Mouse (Mus musculus) embryonic facial prominence, embryonic 13.5 days (tissue): ENCODE measurements at regions not wholly inside any gene's neighbourhood (a gene's known extent, or its start where the extent isn't known, plus 50 kb on each side); places are given as distances from the start of the nearest gene placed in this dataset.
"Not testable (repeated sequence)": the region's sequence is repeated elsewhere in the genome, so short reads cannot be mapped to it uniquely, and the experiment has no call there.

Experiments used
- ATAC-seq: fragments of 200-750 bp; cut with Nextera tagmentation; 2 replicates; pipeline ENCODE4 v1.8.0; 2017; ENCODE audit warnings: low read depth; ENCODE audit not compliant: insufficient number of reproducible peaks, insufficient read depth, low FRiP score, low TSS enrichment
- H3K27ac ChIP-seq: fragments of 300-500 bp; sonication (generic); 2 replicates; pipeline ENCODE4 v1.5.1; 2015; ENCODE audit warnings: moderate library complexity, mild to moderate bottlenecking, inconsistent platforms
- H3K27me3 ChIP-seq: fragments of 300-500 bp; sonication (generic); 2 replicates; pipeline ENCODE4 v1.6.1; 2015; ENCODE audit warnings: mild to moderate bottlenecking, inconsistent platforms
- H3K36me3 ChIP-seq: fragments of 300-500 bp; sonication (generic); 2 replicates; pipeline ENCODE4 v1.6.1; 2015; ENCODE audit warnings: mild to moderate bottlenecking, inconsistent platforms
- H3K4me1 ChIP-seq: fragments of 300-500 bp; sonication (generic); 2 replicates; pipeline ENCODE4 v1.6.1; 2015; ENCODE audit warnings: inconsistent platforms
- H3K4me2 ChIP-seq: fragments of 300-500 bp; sonication (generic); 2 replicates; pipeline ENCODE4 v1.6.1; 2015; ENCODE audit warnings: moderate library complexity, mild to moderate bottlenecking, inconsistent platforms
- H3K4me3 ChIP-seq: fragments of 300-500 bp; sonication (generic); 2 replicates; pipeline ENCODE4 v1.5.1; 2015; ENCODE audit warnings: mild to moderate bottlenecking, inconsistent platforms
- H3K9ac ChIP-seq: fragments of 300-500 bp; sonication (generic); 2 replicates; pipeline ENCODE4 v1.6.1; 2015; ENCODE audit warnings: mild to moderate bottlenecking, inconsistent platforms
- H3K9me3 ChIP-seq: fragments of 300-500 bp; sonication (generic); 2 replicates; pipeline ENCODE4 v1.6.1; 2016; ENCODE audit warnings: inconsistent platforms
- WGBS: fragments of 180-500 bp; shearing (Covaris S2); methylation state at CpG from one replicate; pipeline ENCODE4 v1.1.7; 2015; ENCODE audit warnings: mixed read lengths; 5-methylcytosine and 5-hydroxymethylcytosine counted together

DNA sequence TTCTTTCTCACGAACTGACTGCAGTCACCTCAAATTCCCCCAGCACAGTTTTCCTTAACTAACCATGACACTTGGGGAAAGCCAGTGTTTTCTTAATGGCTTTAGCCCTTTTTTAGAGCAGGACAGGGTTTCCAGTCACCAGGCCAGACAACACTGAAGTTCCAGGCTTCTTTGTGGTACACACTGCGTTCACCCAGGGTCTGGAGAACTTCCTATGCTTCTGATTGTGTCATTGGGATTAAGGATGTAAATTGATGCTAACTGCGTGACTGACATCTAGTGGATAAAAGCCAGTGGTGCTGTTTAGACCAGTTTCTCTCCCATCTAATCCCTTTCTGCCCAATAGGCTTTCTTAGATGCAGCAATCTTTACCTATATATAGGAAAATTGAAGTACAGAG, 265.2 kb upstream of the Nr5a2 start:
- Histone ChIP-seq H3K4me1 (peaks cover 10% of the 10 kb centered on the region), H3K4me2 (no peak overlapping the region), H3K27me3 (peaks cover 11% of the 10 kb centered on the region; the same call in 1 of the 2 replicates), H3K36me3 (no peaks in the 10 kb centered on the region), H3K4me3 (no peak overlapping the region), H3K9ac (no peak overlapping the region), H3K27ac (no peak overlapping the region), H3K9me3 (no peaks in the 10 kb centered on the region)
- 27% methylated on average over 3 of the region's 3 CpGs for WGBS
- ATAC-seq: no peak

DNA sequence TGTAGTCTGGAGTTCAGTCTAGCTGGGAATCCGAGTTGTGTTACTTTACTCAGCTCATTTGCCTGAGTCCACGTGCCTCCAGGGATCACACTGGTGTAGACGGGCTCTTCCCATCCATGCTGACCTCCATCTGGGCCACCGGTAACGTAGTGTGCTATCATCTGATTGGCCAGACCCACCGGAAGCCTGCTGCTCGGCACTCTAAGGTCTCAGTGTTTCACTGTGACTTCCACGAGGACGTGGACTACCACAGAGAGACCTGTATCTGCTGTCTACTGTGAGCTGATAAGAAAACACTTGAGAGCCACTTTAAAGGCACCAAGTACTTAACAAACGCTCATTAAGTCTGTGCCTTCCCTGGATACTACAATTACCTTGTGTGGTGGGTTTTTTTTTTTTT, 262.8 kb upstream of the Nr5a2 start:
- Histone ChIP-seq H3K4me1 (peaks cover 10% of the 10 kb centered on the region), H3K9ac (no peak overlapping the region), H3K9me3 (no peaks in the 10 kb centered on the region), H3K4me3 (no peak overlapping the region), H3K27ac (no peak overlapping the region), H3K36me3 (no peaks in the 10 kb centered on the region), H3K27me3 (peaks cover 11% of the 10 kb centered on the region; the same call in 1 of the 2 replicates), H3K4me2 (no peak overlapping the region)
- ATAC-seq: no peak
- 55% methylated on average over 10 of the region's 10 CpGs for WGBS

DNA sequence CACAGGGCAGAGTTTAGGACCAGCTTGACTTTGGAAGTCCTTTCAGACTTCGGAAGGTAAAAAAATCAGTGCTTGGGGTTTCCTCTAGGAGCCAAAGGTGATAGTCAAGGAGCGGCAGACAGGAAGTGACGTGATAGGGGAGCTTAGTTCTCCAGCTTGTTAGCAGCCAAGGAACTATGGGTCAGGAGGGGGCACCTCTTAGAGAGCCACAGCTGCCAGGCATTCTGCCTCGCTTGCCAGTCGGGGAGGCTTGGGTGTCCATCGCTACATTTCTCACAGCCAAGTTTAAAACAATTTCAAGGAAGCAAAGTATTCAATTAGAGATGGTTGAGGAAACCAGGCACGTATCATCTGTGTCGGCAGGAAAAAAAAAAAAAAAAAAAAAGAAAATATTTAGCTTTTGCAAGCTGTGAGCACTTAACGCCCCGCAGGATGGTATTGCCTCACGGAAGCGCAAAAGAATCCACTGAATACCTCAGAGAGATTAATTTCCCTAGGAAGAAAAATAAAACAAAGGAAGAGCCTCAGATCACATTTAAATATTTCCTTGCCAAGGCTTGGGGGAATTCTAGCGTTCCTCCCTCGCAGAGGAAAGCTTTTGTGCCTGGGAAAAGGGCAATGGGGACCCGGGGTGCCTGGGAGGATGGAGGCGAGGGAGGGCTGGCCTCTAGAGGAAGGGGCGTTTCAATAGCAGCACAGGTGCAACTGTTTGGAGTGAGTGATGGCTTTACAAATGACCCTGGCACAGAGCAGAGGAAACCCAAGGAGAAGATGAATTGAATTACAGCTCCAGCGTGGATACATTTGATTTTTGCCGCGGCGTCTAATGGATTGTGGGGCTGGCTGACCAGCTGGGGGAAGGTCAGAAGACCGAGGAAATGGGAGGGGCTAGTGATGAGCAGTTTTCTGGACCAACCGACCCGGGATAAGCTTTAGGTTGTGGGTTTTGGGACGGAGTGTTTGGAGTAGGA, 261.1 kb upstream of the Nr5a2 start:
- 9% methylated on average over 25 of the region's 25 CpGs for WGBS
- H3K27ac ChIP-seq: no peak overlapping the region
- H3K4me3 ChIP-seq: peak overlapping the region; percentile 19

DNA sequence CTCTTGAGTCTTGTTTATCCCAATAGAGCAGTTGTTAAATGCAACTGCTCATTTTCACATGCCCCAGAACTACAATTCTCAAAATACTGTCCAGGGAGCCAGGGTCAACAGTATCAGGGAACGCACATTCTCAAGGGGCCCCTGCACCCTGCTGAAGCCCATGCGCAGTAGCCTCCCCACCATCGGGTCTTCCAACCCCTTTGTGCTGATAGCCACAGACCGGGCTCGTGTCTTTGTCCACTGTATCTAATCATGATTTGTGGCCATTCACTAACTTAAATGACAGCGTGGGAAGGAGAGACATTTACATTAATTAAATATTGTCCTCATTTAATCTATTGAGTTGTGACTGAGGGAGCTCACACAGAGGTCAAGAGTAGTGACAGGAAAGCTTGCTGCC, 260.0 kb upstream of the Nr5a2 start:
- H3K36me3 ChIP-seq: no peaks in the 10 kb centered on the region
- ATAC-seq: no peak
- no peak overlapping the region for H3K27ac ChIP-seq
- WGBS: 89% methylated on average over 6 of the region's 6 CpGs
- H3K27me3 ChIP-seq: peaks cover 11% of the 10 kb centered on the region; the same call in 1 of the 2 replicates
- no peak overlapping the region for H3K9ac ChIP-seq
- no peaks in the 10 kb centered on the region for H3K9me3 ChIP-seq
- H3K4me3 ChIP-seq: no peak overlapping the region
- H3K4me2 ChIP-seq: no peak overlapping the region
- peaks cover 10% of the 10 kb centered on the region for H3K4me1 ChIP-seq

More for the DNA sequence above, 261.1 kb upstream of the Nr5a2 start:
- H3K9ac ChIP-seq: 0 out of 2 replicates have a peak overlapping the region, but pooled peaks have one; percentile 22
- no peak for ATAC-seq
- peaks cover 11% of the 10 kb centered on the region; the same call in 1 of the 2 replicates for H3K27me3 ChIP-seq
- H3K4me2 ChIP-seq: peak overlapping the region; percentile 60
- H3K9me3 ChIP-seq: no peaks in the 10 kb centered on the region
- peaks cover 10% of the 10 kb centered on the region for H3K4me1 ChIP-seq
- no peaks in the 10 kb centered on the region for H3K36me3 ChIP-seq

DNA sequence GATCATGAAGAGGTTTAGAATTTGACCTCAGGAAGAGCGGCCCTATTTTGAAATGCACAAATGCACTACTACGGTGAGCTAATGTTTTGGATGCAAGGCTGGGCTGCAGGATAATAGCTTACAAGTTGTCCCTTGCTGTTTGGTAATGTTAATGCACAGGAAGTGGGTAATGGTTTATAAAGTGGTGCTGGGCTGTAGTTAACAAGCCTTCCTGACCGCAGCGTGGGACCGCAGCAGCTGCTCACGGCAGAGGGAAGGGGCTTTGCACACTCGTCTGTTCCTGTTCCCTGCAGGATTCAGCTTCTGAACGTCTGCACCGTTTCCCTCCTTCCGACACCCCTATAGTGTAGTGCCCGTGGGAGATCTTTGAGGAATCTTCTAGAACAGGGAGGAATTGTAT, 258.4 kb upstream of the Nr5a2 start:
- Histone ChIP-seq H3K9ac (no peak overlapping the region), H3K4me2 (no peak overlapping the region), H3K9me3 (no peaks in the 10 kb centered on the region), H3K4me1 (peaks cover 10% of the 10 kb centered on the region), H3K27me3 (peaks cover 7% of the 10 kb centered on the region; the same call in 1 of the 2 replicates), H3K4me3 (no peak overlapping the region), H3K36me3 (no peaks in the 10 kb centered on the region), H3K27ac (no peak overlapping the region)
- 78% methylated on average over 11 of the region's 11 CpGs for WGBS
- no peak for ATAC-seq

DNA sequence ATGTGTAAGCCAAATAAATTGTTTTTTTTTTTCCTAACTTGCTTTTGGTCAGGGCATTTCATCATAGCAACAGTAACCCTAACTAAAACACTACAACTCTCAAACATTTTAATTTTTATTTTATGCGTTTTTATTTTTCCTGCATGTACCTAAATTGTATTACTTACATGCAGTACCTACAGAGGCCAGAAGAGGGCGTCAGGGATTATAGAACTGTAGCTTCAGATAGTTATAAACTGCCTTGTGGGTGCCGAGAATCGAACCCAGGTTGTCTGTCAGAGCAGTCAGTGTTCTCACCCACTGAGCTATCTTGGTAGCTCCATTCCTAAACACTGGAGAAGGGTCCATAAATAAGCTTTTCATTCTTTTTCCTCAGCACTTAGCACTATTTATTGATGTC, 257.8 kb upstream of the Nr5a2 start:
- peaks cover 5% of the 10 kb centered on the region; the same call in 1 of the 2 replicates for H3K27me3 ChIP-seq
- no peak overlapping the region for H3K9ac ChIP-seq
- H3K4me2 ChIP-seq: no peak overlapping the region
- no peak overlapping the region for H3K4me3 ChIP-seq
- H3K27ac ChIP-seq: no peak overlapping the region
- no peaks in the 10 kb centered on the region for H3K36me3 ChIP-seq
- 70% methylated on average over 4 of the region's 4 CpGs for WGBS
- H3K9me3 ChIP-seq: no peaks in the 10 kb centered on the region
- ATAC-seq: no peak
- peaks cover 10% of the 10 kb centered on the region for H3K4me1 ChIP-seq

DNA sequence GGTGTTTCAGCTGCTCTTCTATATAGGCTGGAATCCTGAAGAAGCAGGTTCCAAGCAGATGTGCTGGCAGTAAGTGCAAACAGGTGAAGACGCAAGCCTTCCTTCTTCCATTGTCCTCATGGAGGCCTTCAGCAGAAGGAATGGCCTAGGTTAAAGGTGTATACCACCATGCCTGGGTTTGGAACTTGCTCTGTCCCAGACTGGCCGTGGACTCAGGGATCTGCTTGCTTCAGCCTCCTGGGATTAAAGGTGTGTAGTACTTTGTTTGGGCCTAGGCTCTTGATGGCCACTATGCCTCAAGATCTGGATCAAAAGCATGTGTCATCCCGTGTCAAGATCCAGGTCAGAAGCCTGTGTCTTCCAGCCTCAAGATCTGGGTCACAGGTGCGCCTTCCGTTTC, 257.0 kb upstream of the Nr5a2 start:
- Histone ChIP-seq H3K27ac (no peak overlapping the region), H3K36me3 (no peaks in the 10 kb centered on the region), H3K4me3 (no peak overlapping the region), H3K27me3 (no peaks in the 10 kb centered on the region), H3K4me2 (no peak overlapping the region), H3K9me3 (no peaks in the 10 kb centered on the region), H3K4me1 (peaks cover 10% of the 10 kb centered on the region), H3K9ac (no peak overlapping the region)
- WGBS: 95% methylated on average over 5 of the region's 5 CpGs
- ATAC-seq: no peak

DNA sequence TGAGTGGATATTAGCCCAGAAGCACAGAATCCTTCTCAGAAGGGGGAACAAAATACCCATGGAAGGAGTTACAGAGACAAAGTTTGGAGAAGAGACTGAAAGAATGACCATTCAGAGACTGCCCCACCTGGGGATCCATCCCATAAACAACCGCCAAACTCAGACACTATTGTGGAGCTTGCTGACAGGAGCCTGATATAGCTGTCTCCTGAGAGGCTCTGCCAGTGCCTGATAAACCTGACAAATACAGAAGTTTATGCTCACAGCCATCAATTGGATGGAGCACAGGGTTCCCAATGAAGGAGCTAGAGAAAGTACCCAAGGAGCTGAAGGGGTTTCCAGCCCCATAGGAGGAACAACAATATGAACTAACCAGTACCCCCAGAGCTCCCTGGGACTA, 254.1 kb upstream of the Nr5a2 start:
- H3K36me3 ChIP-seq, H3K9ac ChIP-seq, H3K27ac ChIP-seq, H3K9me3 ChIP-seq, H3K4me3 ChIP-seq, H3K4me1 ChIP-seq, H3K4me2 ChIP-seq, H3K27me3 ChIP-seq, ATAC-seq: not testable (repeated sequence)
- 84% methylated on average over 1 of the region's 1 CpGs for WGBS

DNA sequence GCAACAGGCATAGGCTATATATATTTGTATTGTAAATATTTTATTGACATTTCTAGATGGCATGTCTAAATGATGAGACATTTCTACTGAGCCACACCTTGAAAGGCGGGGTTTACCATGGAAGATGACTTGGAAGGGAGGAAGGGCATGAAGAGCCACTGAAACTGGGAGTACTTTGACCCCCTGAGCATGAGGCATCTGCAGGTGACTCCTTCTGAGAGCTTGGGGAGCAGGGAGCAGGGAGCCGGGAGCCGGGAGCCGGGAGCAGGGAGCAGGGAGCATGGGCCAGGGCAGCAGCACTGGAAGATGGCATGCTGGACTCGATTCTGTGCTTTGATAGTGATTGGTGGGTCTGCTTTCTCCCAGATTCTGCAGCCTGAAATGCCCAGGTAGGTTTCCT, 253.5 kb upstream of the Nr5a2 start:
- Histone ChIP-seq H3K4me2 (no peak overlapping the region), H3K27ac (no peak overlapping the region), H3K27me3 (no peaks in the 10 kb centered on the region), H3K36me3 (no peaks in the 10 kb centered on the region), H3K9ac (no peak overlapping the region), H3K4me3 (no peak overlapping the region), H3K9me3 (no peaks in the 10 kb centered on the region), H3K4me1 (no peaks in the 10 kb centered on the region)
- 82% methylated on average over 5 of the region's 5 CpGs for WGBS
- no peak for ATAC-seq

DNA sequence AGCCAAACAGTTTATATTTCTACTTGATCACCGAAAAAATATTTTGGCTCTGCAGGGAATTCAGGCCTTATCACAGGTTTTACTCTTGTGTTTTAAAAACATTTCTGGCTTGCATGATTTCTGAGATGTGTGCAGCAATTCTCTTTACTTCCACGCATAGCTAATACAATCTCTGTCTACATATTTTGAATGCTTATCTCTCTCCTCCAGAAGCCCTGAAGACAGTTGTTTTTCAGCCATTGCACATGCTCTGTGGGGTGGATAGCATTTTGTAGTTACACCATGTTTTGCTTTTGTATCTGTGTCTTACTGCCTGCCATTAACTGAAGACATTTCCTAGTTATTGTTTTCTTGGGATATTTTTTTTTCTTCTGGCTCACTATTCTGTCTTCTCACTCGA, 252.6 kb upstream of the Nr5a2 start:
- no peak overlapping the region for H3K9ac ChIP-seq
- no peak overlapping the region for H3K4me3 ChIP-seq
- no peak for ATAC-seq
- 71% methylated on average over 3 of the region's 3 CpGs for WGBS
- H3K27ac ChIP-seq: no peak overlapping the region
- no peaks in the 10 kb centered on the region for H3K9me3 ChIP-seq
- no peaks in the 10 kb centered on the region for H3K36me3 ChIP-seq
- H3K27me3 ChIP-seq: no peaks in the 10 kb centered on the region
- no peak overlapping the region for H3K4me2 ChIP-seq
- no peaks in the 10 kb centered on the region for H3K4me1 ChIP-seq

DNA sequence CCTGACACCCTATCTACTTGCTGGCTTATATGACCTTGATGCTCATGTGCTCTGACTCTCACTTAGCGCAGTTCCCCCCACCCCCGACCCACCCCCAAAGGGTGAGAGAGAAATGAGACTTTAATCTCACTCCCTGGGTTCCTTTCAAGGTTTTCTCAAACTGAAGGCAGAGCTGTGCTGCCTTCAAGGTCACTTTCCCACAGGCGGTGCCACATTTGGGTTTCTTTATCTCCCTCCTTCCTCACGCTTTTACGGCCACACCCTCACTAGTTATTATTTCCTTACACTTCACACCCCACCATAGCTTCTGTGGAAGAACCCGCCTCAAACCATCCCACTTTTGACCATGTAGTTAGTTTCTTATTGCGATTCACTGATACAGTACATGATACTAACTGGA, 244.1 kb upstream of the Nr5a2 start:
- Histone ChIP-seq H3K4me3 (no peak overlapping the region), H3K4me2 (no peak overlapping the region), H3K36me3 (no peaks in the 10 kb centered on the region), H3K9ac (no peak overlapping the region), H3K9me3 (no peaks in the 10 kb centered on the region), H3K4me1 (no peaks in the 10 kb centered on the region), H3K27ac (no peak overlapping the region), H3K27me3 (no peaks in the 10 kb centered on the region)
- ATAC-seq: no peak
- 82% methylated on average over 7 of the region's 7 CpGs for WGBS

DNA sequence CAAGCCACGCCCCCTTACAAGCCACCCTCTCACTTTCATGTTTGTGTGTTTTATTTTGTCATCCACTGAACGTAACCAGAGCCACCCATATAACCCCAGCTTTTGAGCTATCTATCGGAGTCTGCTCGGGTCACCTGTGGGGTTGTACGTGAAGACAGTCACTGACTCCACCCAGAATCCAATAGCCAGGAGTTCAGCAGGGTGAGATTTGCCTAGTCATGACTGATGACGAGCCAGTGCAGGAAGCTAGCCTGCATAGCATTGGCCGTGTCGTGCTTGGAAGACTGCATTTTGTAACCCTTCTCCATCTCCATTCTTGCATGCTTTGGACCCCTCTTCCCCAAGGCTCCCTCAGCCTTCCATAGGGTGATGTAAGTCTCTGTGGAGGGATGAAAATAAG, 243.3 kb upstream of the Nr5a2 start:
- Histone ChIP-seq H3K36me3 (no peaks in the 10 kb centered on the region), H3K9ac (no peak overlapping the region), H3K4me2 (no peak overlapping the region), H3K4me3 (no peak overlapping the region), H3K27ac (no peak overlapping the region), H3K27me3 (no peaks in the 10 kb centered on the region), H3K4me1 (no peaks in the 10 kb centered on the region), H3K9me3 (no peaks in the 10 kb centered on the region)
- no peak for ATAC-seq
- 85% methylated on average over 8 of the region's 8 CpGs for WGBS
